Mouse (Mus musculus): ENCODE data around the gene Ppm1n.

DNA sequence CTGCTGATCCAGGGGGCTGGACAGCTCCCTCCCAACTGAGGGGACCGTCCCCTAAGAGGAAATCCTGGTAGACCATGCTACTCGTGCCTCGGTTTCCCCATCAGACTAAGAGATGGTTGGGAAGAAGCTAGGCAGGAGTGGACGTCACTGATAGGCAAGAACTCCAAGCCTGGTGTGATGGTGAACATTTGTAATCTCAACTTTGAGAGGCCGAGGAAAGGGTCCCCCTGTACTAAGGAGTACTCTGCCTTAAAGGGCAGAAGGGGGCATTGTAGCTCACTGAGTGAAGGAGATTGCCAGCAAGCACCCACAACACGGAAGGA is 25.5 kb upstream of the Ppm1n start:
- TF ChIP-seq CTCF (IDR thresholded peaks at IDR 0.05; ENCODE audit: control insufficient read depth, insufficient read depth, insufficient read length) = no peak
- TF ChIP-seq USF1 (IDR thresholded peaks at IDR 0.05; ENCODE audit: low read depth) = no peak
- no peak for TF ChIP-seq CEBPB (IDR thresholded peaks at IDR 0.05; ENCODE audit: low read depth)

All from C2C12 (cell line).